Mouse (Mus musculus): ENCODE measurements around the gene Ccl5.
A peak's percentile ranks its signal among the peaks of the same experiment; 100 is the strongest.

Gene Ccl5

DNA sequence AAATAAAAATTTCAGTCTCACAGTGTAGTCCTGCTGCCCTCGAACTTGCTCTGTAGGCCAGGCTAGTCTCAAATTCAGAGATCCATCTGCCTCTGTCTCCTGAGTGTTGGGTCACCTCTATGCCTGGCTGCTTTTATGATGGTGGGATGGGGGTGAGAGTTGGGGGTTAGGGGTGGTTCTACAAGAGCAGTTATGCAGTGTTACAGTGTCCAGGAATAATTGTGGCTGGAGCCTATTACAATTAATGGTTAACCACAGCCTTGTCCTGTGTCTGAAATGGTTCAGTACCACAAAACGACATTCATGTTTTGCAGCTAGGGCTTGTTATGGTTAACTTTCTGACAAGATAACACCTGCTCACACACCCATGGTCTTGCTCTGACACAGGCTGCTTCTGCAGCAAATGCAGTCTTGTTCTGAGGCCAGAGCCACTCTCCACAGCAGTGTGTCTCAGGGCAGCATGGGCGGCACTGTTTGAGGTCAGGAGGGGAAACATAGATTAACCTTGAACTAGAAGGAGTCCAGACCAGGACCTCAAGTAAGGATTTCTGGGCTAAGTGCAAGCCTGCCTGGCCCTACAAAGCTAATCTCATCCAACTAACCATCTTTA lies 8.5 kb upstream of the Ccl5 start:
- DNase-seq (ENCODE audit: low spot score) = no peak

DNA sequence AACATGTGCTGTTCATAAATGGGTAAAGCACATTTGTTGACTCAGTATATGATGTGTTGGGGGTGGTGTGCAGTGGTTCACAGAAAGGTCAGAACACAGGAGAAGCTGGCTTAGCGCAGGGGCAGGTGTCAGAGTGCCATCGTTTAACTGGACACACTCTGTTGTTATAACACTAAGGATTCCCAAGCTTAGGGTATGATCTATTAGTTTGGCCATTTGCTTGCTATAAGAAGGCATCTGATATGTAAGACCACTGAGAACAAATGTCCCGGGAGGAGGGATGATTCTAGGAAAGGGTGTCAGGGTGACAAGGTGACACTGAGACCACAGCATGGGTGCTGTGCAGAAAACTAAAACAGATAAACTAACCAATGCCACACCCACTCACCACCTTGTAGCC lies 6.5 kb upstream of the Ccl5 start:
- no peak for DNase-seq (ENCODE audit: low spot score)

GRCm38 (mm10) chr11:83534609-83535423 lies 4.5 kb upstream of the Ccl5 start:
- peak; percentile 45 for DNase-seq (ENCODE audit: low spot score)

GRCm38 (mm10) chr11:83534143-83534542 lies 3.8 kb upstream of the Ccl5 start:
- no peak for DNase-seq (ENCODE audit: low spot score)

DNA sequence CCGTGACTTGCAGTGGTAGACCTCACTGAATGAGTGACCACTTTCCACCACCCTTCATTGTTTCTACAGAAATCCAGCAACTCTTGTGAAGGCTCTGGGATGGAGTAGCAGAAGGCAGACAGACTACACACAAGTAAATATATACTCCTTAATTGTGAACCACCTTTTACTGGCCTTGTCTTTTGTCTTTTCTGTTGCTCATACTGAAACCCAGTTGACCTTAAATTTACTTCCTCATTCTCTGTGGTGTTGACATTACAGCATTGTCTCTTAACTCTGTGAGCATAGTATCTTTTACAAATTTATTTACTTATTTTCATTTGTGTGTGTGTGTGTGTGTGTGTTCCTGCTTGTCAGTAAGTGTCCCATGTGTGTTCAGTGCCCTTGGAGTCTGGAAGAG lies 2.9 kb upstream of the Ccl5 start:
- no peak for DNase-seq (ENCODE audit: low spot score)

DNA sequence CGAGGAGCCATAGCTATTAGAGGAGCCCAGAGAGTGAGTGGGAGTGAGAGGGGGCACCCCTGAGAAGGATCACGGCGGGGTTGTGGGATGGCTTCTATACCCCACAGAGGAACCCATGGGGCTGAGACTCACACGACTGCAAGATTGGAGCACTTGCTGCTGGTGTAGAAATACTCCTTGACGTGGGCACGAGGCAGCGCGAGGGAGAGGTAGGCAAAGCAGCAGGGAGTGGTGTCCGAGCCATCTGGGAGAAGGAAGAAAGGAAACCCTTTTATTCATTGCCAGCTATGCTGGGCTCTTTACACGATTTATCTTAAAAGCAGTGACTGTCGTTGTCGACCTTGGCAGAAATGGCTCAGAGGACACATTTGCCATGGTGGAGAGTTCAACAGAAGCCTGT lies 1.3 kb downstream of the Ccl5 start:
- DNase-seq (ENCODE audit: low spot score) = no peak

GRCm38 (mm10) chr11:83522075-83522474 lies 8.2 kb downstream of the Ccl5 start, which contains the start of gene Heatr9:
Gene Heatr9, minus strand, starts transcription at chr11:83522175.
- DNase-seq (ENCODE audit: low spot score) = no peak

GRCm38 (mm10) chr11:83518371-83518770 lies 11.9 kb downstream of the Ccl5 start:
- no peak for DNase-seq (ENCODE audit: low spot score)

- no peak for DNase-seq (ENCODE audit: low spot score)
Observed at GRCm38 (mm10) chr11:83517153-83517552, 13.2 kb downstream of the Ccl5 start.

DNA sequence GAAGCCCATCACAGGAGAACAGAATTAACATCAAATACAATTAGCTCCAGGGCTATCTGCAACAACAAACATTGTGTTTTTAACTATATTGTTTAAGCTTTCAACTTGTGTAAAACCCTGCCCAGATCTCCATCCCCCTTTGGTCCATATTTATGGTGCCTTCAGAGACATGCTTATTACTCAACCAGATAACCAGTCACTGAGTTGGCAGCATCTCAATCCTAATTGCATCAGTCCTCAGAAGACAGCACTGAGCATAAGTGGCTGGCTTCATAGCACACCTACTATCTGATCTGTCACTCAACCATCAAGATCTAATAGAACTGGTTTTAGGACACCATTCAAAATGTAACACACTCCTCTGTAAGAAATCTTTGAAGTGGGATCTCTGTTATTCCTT lies 20.8 kb downstream of the Ccl5 start:
- no peak for DNase-seq (ENCODE audit: low spot score)

- DNase-seq (ENCODE audit: low spot score) = no peak
Observed at GRCm38 (mm10) chr11:83504308-83504707, 26.0 kb downstream of the Ccl5 start.

DNA sequence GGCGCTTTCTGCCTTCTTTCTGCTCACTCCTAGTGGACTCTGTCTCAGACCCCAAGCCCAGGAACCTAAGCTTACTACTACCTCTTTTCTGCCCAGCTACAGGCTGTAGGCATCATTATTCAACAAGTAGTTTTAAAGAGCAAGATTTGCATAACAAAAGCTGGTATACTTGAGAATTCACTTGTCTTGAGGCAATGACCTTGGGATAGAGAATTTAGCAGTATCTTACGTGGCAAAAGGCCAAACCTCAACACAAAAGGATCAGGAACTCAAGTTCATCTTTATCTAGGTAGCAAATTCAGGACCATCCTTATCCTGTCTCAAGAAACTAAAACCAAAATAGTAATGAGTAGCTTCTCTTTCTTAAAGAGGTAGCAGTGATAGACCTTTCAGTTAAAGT lies 34.7 kb downstream of the Ccl5 start:
- DNase-seq (ENCODE audit: low spot score) = no peak

DNA sequence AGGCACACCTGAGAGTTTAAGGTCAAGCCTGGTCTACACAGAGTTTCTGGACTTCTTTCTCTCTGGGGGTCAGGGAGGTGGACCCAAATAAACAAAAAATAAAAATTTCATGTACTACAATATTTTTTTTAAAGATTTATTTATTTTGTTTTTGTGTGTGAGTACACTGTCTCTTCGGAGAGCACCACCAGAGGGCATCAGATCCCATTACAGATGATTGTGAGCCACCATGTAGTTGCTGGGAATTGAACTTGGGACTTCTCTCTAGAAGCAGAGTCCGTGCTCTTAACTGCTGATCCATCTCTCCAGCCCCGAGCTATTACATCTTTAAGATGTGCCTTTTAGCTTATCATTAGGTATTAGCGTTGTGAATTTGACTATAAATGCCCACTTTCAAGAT lies 38.8 kb downstream of the Ccl5 start:
- no peak for DNase-seq (ENCODE audit: low spot score)

All from layer of hippocampus, adult 9-10 months (tissue).